Mouse (Mus musculus) lung, postnatal 36 days (tissue): ENCODE data around the gene Slc28a1.
"Not testable (repeated sequence)": the region's sequence is repeated elsewhere in the genome, so short reads cannot be mapped to it uniquely, and the experiment has no call there.

Experiments used
- DNase-seq: peaks from one replicate; pipeline ENCODE4 v3.0.0; 2022; ENCODE audit warnings: mixed read lengths

Gene Slc28a1

DNA sequence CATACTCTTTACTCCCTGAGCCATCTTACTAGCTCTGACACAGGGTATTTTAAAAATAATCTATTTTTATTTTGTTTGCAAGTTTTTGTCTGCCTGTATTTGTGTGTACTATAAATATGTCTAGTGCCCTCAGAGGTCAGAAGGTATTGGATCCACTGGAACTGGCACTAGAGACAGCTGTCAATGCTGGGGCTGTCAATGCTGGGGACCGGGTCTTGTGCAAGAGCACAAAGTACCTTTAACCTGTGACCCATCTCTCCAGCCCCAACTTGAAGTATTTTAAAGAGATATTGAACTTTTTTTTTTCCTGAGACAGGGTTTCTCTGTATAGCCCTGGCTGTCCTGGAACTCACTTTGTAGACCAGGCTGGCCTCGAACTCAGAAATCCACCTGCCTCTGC lies 59.3 kb downstream of the Slc28a1 start:
- no peak for DNase-seq

GRCm38 (mm10) chr7:81174654-81175053 lies 60.1 kb downstream of the Slc28a1 start:
- no peak for DNase-seq

GRCm38 (mm10) chr7:81176187-81176769 lies 61.7 kb downstream of the Slc28a1 start:
- DNase-seq = peak; percentile 74

DNA sequence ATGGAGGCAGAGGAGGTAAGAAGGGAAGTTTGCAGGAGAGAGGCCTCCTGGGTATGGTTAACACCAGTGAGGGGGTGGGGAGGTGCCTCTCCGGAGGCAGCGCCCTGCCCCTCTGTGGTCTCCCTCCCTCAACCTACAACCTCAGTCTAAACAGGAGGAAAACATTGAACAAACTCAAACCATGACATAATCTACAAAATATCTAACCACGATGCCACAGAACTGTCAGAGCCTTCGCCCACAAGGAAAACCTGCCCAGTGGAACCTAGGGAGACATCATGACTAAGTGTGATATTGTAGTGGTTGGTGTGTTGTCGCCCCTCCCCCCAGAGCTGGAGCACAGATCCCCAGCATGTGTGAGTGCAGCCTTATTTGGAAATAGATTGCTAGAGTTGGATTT lies 64.9 kb downstream of the Slc28a1 start:
- DNase-seq = peak; percentile 28

DNA sequence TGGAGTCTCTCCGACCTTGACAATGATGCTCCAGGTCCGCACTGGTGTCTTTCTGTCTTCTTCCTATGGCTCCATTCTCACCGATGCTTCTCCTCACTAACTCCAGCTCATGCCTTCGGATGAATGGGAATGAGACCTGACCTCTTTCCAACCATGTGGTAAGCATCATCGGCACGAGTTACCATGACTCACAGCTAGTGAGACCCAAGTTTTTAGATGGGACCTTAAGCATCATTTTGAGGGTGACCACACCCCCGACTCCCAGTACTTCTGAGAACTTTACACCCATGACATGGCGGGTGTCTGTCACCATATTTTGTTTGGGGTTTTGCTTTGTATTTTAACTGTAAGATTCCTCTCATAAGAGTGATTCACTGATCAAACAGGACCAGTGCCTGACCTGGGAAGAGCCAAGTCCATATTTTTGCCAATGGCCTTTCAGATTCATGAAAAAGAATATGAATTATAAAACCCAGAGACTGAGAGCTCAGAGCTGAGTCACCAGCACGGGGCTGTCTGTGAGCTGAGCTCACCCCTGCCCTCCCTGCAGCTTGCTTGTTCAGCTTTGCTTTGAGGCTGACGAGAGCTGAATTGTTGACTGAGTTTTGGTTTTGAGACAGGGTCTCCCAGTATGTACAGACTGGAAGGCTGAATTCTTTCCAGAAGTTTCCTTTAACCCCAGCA lies 68.0 kb downstream of the Slc28a1 start:
- peak; percentile 47 for DNase-seq

DNA sequence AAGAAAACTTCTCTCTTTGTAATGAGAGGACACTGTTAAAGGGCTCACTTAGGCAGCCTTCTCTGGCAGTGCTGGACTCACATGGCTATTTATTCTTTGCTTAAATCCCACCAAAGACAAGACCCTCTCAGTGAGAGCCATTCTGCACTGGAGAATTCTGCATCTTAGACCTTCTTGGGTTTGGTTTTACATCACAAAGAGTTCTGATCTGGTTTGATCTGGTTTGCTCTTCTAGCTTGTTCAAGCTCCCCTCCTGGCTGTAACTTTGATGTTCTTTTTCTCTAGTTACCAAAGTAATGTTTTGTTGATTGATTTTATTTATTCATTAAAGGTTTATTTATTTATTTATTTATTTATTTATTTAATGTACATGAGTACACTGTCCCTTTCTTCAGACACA lies 68.6 kb downstream of the Slc28a1 start:
- no peak for DNase-seq

DNA sequence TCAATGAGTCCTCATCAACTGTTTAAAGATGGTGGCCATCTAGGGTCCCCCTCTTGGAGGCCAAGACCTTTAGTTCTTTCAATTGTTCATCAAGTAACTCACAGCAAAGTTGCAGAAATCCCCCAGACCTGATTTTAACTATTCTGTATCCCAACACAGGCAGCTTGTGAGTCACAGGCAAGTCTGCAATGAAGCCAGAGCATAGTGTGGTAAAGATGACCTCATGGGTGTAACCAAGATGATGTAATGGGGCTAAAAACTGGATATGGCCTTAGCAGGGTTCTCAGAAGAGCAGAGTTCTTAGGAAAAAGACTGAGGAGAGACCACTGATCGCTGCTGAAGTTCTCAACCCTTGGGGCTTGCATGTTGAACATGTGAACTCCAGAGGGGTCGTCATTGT lies 69.5 kb downstream of the Slc28a1 start:
- DNase-seq = no peak

DNA sequence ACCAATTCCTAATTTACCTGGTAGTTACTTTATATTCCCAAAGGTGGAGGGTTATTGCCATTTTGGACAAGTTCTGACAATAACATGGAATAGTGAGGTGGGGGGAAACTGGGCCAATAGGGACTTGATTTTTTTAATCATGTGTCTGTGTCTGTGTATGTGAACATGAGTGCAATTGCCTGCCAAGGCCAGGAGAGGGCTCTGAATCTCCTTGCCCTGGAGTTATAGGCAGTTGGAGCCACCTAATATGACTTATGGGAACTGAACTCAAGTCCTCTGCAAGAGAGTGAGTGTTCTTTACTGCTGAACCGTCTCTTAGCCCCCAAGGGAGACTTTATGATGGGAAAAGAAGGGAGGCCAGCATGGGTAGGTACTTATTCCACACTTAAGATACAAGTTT lies 70.1 kb downstream of the Slc28a1 start:
- DNase-seq = no peak

DNA sequence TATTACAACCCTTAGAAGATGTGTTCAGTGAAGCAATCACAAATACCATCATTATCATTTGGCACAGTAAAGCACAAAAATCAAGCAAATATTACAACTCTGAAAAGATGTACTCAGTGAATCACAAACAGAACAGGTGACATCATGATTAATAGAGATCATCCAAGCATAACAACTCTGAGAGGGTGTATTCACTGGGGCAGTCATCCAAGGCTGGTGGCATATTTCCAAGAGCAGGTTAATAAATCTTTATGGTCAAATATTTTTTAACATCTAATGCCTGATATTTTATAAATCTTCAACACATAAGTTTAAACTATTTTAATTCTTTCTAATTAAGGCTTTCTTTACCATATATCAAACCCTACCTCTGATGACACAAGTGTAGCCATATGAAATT lies 71.4 kb downstream of the Slc28a1 start:
- not testable (repeated sequence) for DNase-seq

DNA sequence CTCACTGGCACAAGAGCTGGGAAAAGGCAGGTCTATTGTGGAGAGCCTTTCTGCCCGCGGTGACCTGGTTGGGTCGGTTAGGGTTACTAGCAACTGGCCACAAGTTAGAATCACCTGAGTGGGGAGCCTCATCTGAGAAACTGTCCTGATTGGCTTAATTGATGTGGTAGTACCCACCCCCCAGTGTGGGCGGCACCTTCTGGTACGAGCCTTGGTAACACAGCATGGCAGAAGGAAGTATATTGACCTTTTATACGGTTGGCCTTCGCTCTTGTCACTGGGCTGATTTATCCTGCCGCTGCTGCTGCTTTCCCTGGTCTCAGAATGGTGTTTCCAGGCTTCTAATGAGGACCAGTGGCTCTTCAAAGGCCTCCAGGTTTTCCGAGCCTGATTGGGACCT lies 74.6 kb downstream of the Slc28a1 start:
- no peak for DNase-seq

DNA sequence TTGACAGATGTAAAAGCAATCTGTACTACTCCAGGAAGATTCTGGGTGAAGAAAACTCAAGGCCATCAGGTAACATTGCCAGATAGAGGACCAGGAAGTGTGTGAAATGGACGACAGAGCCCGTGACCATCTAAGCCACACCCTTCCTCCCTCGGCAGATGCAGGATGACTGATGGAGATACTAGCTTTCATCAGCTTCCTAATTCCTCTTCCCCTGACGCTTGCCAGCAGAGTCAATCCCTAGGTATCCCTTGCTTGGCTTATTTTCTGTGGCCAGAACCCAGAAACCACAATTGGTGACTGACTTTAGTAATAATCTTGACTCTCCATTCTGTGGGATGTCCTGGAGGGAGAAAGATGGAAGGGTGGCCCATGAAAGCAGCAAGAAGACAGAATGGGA lies 80.9 kb downstream of the Slc28a1 start:
- no peak for DNase-seq

GRCm38 (mm10) chr7:81196796-81197195 lies 82.2 kb downstream of the Slc28a1 start:
- DNase-seq = peak; percentile 34

DNA sequence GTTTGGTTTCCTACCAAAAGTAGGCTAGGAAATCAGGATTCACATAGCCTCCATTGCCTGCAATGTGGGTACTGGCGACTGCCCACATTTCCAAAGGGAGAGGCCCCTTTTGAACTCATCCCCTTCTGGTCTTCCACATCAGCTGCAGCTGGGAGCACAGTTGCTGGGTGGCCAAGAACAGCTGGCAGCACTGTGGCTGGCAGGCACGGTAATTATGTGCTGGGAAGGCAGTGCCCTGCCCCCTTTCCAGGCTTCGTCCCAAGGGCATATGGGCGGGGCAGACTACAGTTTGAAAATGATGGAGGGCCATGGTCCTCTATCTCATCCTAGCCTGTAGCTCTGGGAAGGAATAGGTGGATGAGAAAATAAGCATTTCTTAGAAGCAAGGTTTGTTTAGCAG lies 83.9 kb downstream of the Slc28a1 start:
- peak; percentile 44 for DNase-seq

DNA sequence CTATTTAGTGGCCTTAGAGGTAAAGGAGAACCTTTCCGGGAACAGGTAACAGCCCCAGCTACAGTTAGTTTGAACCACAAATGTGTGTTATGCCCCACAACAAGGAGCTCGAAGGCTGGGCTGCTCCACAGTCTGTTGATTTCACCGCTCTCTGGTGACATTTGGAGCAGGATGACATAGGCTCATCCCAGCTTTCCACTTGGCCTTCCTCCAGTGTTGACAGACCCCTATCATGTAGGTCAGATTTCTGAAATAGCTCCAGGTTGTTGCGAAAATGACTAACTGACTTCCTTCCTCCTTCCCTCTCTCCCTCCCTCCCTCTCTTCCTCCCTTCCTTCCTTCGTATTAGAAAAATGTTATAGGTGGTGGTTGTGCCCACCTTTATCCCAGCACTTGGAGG lies 84.5 kb downstream of the Slc28a1 start:
- DNase-seq = peak; percentile 67

DNA sequence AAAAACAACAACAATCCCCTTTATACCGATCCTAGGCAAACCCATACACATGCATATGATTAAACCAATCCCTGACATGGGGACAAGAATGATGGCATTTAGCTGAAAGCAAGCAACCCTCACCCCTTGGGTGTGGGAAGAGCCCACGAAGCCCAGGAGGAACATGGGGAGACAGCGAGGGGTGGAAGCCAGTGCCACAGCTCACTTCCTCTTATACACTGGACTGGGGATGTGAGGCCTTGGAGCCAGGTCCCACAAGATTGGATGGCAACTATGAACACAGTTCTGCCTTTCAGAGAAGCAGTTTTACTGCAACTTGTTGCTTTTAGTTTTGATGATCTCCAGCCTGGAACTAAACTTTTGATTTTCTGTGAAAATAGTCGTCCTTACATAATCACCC lies 85.2 kb downstream of the Slc28a1 start:
- no peak for DNase-seq

DNA sequence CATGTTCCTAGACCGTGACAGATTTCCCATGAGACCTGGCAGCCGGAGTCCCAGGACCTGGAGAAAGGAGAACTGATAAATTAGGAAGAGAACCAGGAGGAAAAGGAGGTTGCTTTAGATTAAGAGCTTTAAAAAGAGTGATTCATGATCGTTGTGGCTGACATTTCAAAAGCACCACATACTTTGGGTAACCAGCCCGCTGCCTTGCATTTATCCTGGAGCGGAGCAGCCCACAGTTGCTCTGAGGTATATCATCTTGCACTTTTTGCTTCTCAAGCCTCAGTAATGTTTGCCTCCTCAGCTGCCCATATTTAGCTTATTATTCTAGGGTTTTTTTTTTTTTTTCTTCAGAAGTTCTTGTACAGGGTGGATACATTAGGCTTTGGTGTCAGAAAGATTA lies 87.8 kb downstream of the Slc28a1 start:
- DNase-seq = no peak

DNA sequence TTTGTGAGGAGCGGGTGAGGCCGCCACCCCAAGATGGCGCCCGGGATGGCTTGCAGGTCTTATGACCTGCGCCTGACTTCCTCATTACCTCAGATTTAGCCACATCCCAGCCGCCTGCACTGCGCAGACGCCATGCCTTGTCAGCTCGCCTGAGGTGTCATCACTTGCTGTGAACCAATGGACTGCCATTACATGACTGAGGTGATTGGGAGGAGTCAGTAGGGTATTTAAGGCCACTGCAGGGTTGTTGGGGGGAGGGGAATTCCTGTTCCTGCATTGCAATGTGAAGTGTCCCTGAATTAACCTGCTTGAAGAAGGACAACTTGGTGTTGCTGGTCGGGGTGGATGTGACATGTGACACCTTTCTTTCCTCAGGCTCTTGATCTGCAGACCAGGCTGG lies 89.0 kb downstream of the Slc28a1 start:
- not testable (repeated sequence) for DNase-seq

GRCm38 (mm10) chr7:81208944-81209343 lies 94.3 kb downstream of the Slc28a1 start:
- peak; percentile 86 for DNase-seq

DNA sequence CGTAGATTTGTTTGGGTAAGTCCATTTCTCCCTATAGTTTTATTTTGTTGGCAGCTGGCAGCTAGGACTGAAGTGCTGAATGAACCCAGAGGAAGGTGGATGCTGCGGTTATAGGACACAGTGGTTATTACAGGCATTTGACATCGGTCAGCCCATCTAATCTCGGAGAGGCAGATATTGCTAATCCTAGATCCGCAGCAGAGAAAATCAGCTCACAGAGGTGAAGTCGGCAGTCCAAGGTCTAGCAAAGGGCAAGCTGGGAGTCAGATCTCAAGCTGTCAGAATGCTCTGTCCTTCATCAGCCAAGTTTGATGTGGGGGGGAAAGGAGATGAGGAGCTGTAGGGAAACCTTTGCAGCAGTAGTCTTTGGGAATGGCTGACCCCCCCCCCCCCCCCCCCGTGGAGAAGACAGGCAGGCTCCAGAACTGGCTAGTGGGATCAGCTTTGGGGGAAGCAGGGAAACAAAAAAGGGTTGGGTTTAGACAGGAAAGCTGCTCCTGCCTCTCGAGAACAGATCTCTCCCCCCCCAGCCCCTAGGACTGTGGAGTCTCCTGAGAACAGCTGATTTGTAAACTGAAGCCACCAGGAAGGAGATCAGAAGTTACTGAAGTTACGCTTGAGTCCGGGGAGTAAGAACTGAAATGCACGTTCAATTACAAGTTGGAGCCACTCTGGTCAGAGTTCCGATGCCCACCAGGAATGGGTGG lies 95.5 kb downstream of the Slc28a1 start:
- DNase-seq = no peak

DNA sequence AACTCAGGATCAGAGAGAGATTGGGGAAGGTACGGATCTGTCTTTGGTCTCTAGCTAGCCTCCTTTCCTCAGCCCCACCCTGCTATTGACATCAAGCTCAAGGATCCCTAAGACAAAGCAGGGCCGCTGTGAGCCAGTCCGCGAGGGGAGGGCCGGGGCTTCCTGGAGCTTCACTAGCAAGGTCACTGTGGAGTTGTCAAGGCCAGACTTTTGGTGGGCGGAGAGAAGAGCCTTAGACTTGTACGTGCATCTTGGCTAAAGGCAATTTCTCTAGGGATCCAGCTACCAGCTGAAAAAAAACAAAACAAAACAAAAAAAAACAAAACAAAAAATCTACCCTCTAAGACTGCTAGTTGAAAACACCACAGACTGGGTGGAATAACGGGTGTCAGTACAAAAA lies 97.2 kb downstream of the Slc28a1 start:
- DNase-seq = peak; percentile 22

GRCm38 (mm10) chr7:81212261-81212681 lies 97.7 kb downstream of the Slc28a1 start:
- peak; percentile 76 for DNase-seq

DNA sequence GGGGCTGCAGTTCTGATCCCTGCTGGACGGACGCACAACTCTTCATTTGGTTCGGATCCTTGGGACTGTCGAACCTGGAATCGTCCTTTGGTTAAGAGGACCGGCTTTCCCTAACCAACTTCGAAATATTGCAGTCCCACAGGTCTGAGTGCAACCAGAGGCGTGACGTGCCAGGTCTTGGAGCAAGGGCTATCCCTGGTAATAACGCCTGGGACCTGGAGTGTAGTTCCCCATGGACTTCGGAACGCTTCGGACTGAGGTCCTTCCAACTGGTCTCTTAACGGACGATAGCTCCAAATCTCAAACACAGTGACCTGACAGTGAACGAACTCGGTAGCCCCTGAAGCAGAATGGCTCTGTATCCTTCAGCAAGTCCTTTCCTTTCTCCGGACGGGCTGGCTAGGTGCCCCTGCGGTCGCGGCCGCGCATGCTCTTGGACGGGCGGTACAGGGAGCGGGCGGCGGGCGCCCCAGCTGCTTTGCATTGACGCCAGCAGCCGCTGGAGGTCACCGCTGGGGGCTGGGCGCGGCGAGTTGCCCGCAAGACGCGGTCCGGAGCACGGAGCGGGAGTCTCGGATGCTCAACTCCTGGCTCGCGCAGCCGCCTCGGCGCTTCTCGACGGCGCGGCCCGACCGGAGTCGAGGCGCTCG lies 98.2 kb downstream of the Slc28a1 start:
- peak; percentile 96 for DNase-seq

GRCm38 (mm10) chr7:81213347-81214152 lies 99.0 kb downstream of the Slc28a1 start, which contains the start of gene Pde8a:
TSS of gene Pde8a (plus strand) at chr7:81213596.
- DNase-seq = peak; percentile 21
